Mouse (Mus musculus): ENCODE measurements at regions not wholly inside any gene's neighbourhood (a gene's known extent, or its start where the extent isn't known, plus 50 kb on each side); places are given as distances from the start of the nearest gene placed in this dataset.

- Histone ChIP-seq H3K9me3 (replicated peaks) (no peaks in the 10 kb centered on the region), H3K4me2 (no peak overlapping the region), H3K36me3 (ENCODE audit: poor library complexity, severe bottlenecking) (no peaks in the 10 kb centered on the region), H3K27me3 (no peaks in the 10 kb centered on the region), H3K27ac (no peak overlapping the region), H3K4me1 (no peaks in the 10 kb centered on the region), H3K9ac (no peak overlapping the region), H3K4me3 (no peak overlapping the region)
- ATAC-seq: no peak
- WGBS: 80% methylated on average over 8 of the region's 8 CpGs
These were observed 161.7 kb downstream of the Fam43a start for GRCm38 (mm10) chr16:30761201-30761710.

DNA sequence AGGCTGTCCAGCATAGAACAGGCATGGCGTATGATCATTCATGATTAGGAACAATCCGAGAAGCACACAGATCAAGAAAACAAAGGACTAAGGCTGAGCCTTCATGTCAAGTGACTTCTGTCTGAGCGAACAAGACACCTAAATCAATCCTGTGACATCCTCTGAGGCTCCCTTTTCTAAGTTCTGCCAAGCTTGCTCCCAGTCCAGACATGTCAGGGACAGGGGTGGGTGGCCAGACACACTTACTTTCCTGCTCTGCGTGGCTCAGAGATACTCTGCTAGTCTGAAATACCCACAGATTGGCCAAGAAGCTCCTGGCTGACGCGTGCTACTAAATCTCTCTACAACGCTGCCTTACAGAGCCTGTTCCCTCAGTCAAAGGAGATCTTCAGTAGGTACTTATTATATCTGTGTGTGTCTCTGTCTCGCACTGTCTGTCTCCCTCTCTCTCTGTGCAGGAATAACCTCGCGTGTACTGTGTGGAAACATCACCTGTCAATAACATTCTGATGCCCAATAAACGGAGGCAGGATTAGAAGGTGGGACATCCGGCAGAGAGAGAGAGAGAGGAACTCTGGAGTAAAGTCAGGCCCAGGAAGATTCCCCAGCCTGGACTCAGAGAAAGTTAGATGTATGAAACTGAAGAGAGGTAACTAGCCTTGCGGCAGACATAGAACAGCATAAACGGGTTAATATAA is 163.5 kb downstream of the Fam43a start:
- no peak for ATAC-seq
- 84% methylated on average over 14 of the region's 14 CpGs for WGBS
- no peaks in the 10 kb centered on the region for H3K36me3 ChIP-seq (ENCODE audit: poor library complexity, severe bottlenecking)
- no peaks in the 10 kb centered on the region for H3K27me3 ChIP-seq
- no peak overlapping the region for H3K4me2 ChIP-seq
- no peaks in the 10 kb centered on the region for H3K9me3 ChIP-seq (replicated peaks)
- no peak overlapping the region for H3K9ac ChIP-seq
- no peak overlapping the region for H3K27ac ChIP-seq
- no peak overlapping the region for H3K4me3 ChIP-seq
- no peaks in the 10 kb centered on the region for H3K4me1 ChIP-seq

GRCm38 (mm10) chr16:30765591-30765990 is 166.1 kb downstream of the Fam43a start:
- WGBS: 86% methylated on average over 4 of the region's 4 CpGs
- Histone ChIP-seq H3K9ac (no peak overlapping the region), H3K4me1 (peaks cover 6% of the 10 kb centered on the region; the same call in 1 of the 2 replicates), H3K4me2 (no peak overlapping the region), H3K4me3 (no peak overlapping the region), H3K9me3 (replicated peaks) (no peaks in the 10 kb centered on the region), H3K27me3 (no peaks in the 10 kb centered on the region), H3K36me3 (ENCODE audit: poor library complexity, severe bottlenecking) (no peaks in the 10 kb centered on the region), H3K27ac (no peak overlapping the region)
- no peak for ATAC-seq

DNA sequence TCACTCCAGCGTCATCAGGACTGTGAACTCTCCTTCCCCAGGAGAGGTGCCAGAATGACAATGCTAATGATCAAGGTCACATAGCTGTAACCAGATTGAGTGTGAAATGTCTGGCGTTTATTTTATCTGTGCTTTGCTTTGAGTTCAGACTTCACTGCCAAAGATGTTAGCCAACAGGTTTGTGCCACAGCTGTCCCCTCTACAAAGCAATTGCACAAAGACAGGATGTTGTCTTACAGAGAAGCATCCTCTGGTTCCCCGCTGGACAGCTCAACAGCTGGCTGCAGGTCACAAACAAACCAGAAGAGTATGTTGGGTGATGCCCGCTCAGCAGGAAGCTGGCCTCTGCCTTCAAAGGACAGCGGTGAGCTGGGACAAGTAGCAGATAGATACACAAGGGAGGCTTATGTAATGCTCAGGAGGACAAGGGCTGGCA is 169.5 kb downstream of the Fam43a start:
- Histone ChIP-seq H3K4me2 (no peak overlapping the region), H3K9me3 (replicated peaks) (no peaks in the 10 kb centered on the region), H3K4me1 (peaks cover 6% of the 10 kb centered on the region; the same call in 1 of the 2 replicates), H3K27ac (no peak overlapping the region), H3K27me3 (0 out of 2 replicates have a peak, but pooled peaks cover 2% of the 10 kb centered on the region), H3K9ac (no peak overlapping the region), H3K36me3 (ENCODE audit: poor library complexity, severe bottlenecking) (no peaks in the 10 kb centered on the region), H3K4me3 (no peak overlapping the region)
- WGBS: 37% methylated on average over 5 of the region's 5 CpGs
- ATAC-seq: no peak

DNA sequence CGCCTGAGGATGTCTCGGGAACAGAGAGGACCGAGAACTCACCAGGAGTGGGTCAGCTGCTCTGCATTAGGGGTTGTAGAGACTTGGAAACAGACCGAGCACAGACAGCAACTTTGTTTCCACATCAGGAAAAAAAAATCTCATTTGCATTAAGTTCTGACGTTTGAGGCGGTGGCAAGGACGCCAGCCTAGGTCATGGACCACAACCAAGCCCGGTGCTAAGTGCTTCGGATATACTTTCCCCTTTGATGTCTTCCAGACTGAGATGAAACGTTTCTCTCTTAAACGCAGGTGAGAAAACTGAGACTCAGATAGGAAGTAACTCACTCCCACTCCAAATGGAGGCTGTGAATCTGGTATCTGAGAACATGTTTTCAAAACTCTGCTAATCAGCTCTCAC is 169.9 kb downstream of the Fam43a start:
- peaks cover 6% of the 10 kb centered on the region; the same call in 1 of the 2 replicates for H3K4me1 ChIP-seq
- no peak overlapping the region for H3K4me3 ChIP-seq
- ATAC-seq: no peak
- WGBS: 53% methylated on average over 11 of the region's 11 CpGs
- no peak overlapping the region for H3K27ac ChIP-seq
- H3K9ac ChIP-seq: no peak overlapping the region
- no peak overlapping the region for H3K4me2 ChIP-seq
- H3K9me3 ChIP-seq (replicated peaks): no peaks in the 10 kb centered on the region
- H3K27me3 ChIP-seq: 0 out of 2 replicates have a peak, but pooled peaks cover 2% of the 10 kb centered on the region
- H3K36me3 ChIP-seq (ENCODE audit: poor library complexity, severe bottlenecking): no peaks in the 10 kb centered on the region

- Histone ChIP-seq H3K27ac (no peak overlapping the region), H3K4me1 (peaks cover 6% of the 10 kb centered on the region; the same call in 1 of the 2 replicates), H3K4me3 (no peak overlapping the region), H3K4me2 (no peak overlapping the region), H3K36me3 (ENCODE audit: poor library complexity, severe bottlenecking) (no peaks in the 10 kb centered on the region), H3K9ac (no peak overlapping the region), H3K27me3 (0 out of 2 replicates have a peak, but pooled peaks cover 2% of the 10 kb centered on the region), H3K9me3 (replicated peaks) (no peaks in the 10 kb centered on the region)
- ATAC-seq: no peak
- 78% methylated on average over 3 of the region's 3 CpGs for whole genome bisulfite sequencing
These were observed 173.3 kb downstream of the Fam43a start for GRCm38 (mm10) chr16:30772802-30773201.

DNA sequence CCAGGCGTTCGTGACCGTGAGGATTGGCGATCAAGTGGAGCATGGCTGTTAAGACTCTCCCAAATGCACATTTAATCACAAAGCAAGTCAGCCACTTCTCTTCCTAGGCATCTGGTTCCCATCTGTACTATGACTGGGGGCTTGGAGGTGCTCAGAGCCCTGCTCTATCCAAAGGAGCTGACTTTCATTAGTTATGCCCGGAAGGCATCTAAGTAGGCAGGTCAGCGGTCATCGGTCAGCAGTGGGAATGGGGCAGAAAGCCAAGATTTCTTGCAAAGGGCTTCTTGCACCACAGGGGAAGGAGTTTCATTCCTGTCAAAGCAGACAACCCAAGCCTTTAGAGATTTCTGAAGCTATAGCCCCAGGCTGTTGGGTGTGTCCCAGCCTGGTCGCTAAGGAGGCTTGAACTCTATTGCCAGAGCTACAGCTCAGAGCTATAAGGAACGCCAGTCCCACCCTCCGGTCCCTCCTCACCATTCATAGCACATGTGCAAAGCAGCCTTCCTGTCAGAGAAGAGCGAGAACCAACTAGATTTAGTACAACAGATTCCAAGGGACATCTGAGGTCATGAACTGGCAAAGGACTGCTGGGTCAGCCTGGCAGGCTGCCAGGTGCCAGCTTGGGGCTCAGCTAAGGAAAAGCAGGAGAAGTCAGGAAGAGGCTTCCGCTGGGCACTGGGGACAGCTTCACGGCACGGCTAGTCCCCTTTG is 175.6 kb downstream of the Fam43a start:
- Histone ChIP-seq H3K4me2 (no peak overlapping the region), H3K27me3 (0 out of 2 replicates have a peak, but pooled peaks cover 2% of the 10 kb centered on the region), H3K9me3 (replicated peaks) (no peaks in the 10 kb centered on the region), H3K4me1 (no peaks in the 10 kb centered on the region), H3K9ac (no peak overlapping the region), H3K27ac (no peak overlapping the region), H3K36me3 (ENCODE audit: poor library complexity, severe bottlenecking) (no peaks in the 10 kb centered on the region), H3K4me3 (no peak overlapping the region)
- no peak for ATAC-seq
- 85% methylated on average over 14 of the region's 14 CpGs for WGBS

GRCm38 (mm10) chr16:30775740-30776700 is 176.5 kb downstream of the Fam43a start:
- Histone ChIP-seq H3K4me1 (no peaks in the 10 kb centered on the region), H3K9ac (no peak overlapping the region), H3K4me2 (no peak overlapping the region), H3K4me3 (no peak overlapping the region), H3K9me3 (replicated peaks) (no peaks in the 10 kb centered on the region), H3K27ac (no peak overlapping the region), H3K27me3 (0 out of 2 replicates have a peak, but pooled peaks cover 2% of the 10 kb centered on the region), H3K36me3 (ENCODE audit: poor library complexity, severe bottlenecking) (no peaks in the 10 kb centered on the region)
- ATAC-seq: no peak
- WGBS: 75% methylated on average over 21 of the region's 21 CpGs

GRCm38 (mm10) chr16:30777416-30777815 is 177.9 kb downstream of the Fam43a start:
- Histone ChIP-seq H3K9ac (no peak overlapping the region), H3K4me2 (no peak overlapping the region), H3K4me3 (no peak overlapping the region), H3K9me3 (replicated peaks) (no peaks in the 10 kb centered on the region), H3K4me1 (no peaks in the 10 kb centered on the region), H3K27me3 (0 out of 2 replicates have a peak, but pooled peaks cover 2% of the 10 kb centered on the region), H3K36me3 (ENCODE audit: poor library complexity, severe bottlenecking) (no peaks in the 10 kb centered on the region), H3K27ac (no peak overlapping the region)
- ATAC-seq: no peak
- 88% methylated on average over 6 of the region's 6 CpGs for WGBS

- Histone ChIP-seq H3K4me2 (no peak overlapping the region), H3K27me3 (0 out of 2 replicates have a peak, but pooled peaks cover 2% of the 10 kb centered on the region), H3K36me3 (ENCODE audit: poor library complexity, severe bottlenecking) (no peaks in the 10 kb centered on the region), H3K4me3 (no peak overlapping the region), H3K4me1 (no peaks in the 10 kb centered on the region), H3K27ac (no peak overlapping the region), H3K9me3 (replicated peaks) (no peaks in the 10 kb centered on the region), H3K9ac (no peak overlapping the region)
- 73% methylated on average over 7 of the region's 7 CpGs for WGBS
- ATAC-seq: no peak
These were observed 178.6 kb downstream of the Fam43a start for GRCm38 (mm10) chr16:30778078-30778477.

- Histone ChIP-seq H3K4me3 (no peak overlapping the region), H3K4me1 (no peaks in the 10 kb centered on the region), H3K27me3 (no peaks in the 10 kb centered on the region), H3K36me3 (ENCODE audit: poor library complexity, severe bottlenecking) (no peaks in the 10 kb centered on the region), H3K9ac (no peak overlapping the region), H3K9me3 (replicated peaks) (no peaks in the 10 kb centered on the region), H3K27ac (no peak overlapping the region), H3K4me2 (no peak overlapping the region)
- no peak for ATAC-seq
- 81% methylated on average over 5 of the region's 5 CpGs for WGBS
These were observed 179.4 kb downstream of the Fam43a start for GRCm38 (mm10) chr16:30778945-30779344.
